Mouse (Mus musculus): ENCODE data around the gene Gucd1. TPM values are rescaled to one million over a fixed set of nuclear protein-coding genes. Genes with fewer than 3 reads are reported as not detected.
"Not testable (repeated sequence)": the region's sequence is repeated elsewhere in the genome, so short reads cannot be mapped to it uniquely, and the experiment has no call there.

The Gucd1 gene
- total RNA-seq (2021) = 10 to 100 TPM; 41.8 to 44.2 TPM

- intact Hi-C loops (cut with DNase I) = loop anchor here (10.0 kb wide), 1 partner anchor 453 kb away; the partner anchor contains the start of gene Bcr
- peak; percentile 96 to 97 for DNase-seq
These were observed at the start of gene Gucd1 for GRCm38 (mm10) chr10:75517758-75518143. Gucd1 (minus strand) TSS chr10:75517972.

DNA sequence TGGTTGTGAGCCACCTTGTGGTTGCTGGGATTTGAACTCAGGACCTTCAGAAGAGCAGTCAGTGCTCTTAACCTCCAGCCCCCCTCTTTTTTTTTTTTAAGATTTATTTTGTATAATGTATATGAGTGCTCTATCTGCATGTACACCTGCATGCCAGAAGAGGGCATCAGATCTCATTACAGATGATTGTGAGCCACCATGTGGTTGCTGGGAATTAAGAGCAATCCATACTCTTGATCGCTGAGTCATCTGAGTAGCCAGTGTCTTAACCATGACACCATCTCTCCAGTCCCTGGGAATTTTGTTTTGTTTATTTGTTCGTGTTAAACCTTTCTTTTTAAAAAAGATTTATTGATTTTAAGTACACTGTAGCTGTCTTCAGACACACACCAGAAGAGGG, 49.0 kb upstream of the Gucd1 start:
- DNase-seq; intact Hi-C loops (cut with DNase I): not testable (repeated sequence)

- intact Hi-C loops (cut with DNase I) = no loop called here
- DNase-seq = no peak
These were observed 48.5 kb upstream of the Gucd1 start for GRCm38 (mm10) chr10:75566321-75566720.

- no peak for DNase-seq
- intact Hi-C loops (cut with DNase I) = no loop called here
These were observed 48.1 kb upstream of the Gucd1 start for GRCm38 (mm10) chr10:75565906-75566305.

DNA sequence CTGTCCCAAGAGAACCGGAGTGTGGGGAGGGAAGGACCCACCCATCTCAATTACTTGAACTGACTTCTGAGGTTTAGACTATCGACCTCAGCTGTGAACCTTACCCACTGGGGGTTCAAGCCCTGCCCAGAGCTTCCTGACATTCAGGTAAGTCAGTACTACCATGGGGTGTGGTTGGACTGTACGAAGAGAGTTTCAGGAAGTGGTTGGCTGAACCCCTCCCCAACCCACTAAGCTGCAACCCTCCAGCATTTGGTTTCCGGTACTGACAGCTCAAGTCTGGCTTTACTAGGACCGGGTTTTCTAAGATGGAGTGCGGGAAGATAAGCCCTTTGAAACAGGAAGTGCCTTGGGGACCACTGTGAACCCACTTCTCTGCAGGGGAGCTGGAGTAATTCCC, 47.7 kb upstream of the Gucd1 start:
- intact Hi-C loops (cut with DNase I) = no loop called here
- no peak for DNase-seq

GRCm38 (mm10) chr10:75564687-75565265, 47.0 kb upstream of the Gucd1 start:
- intact Hi-C loops (cut with DNase I) = no loop called here
- no peak for DNase-seq

DNA sequence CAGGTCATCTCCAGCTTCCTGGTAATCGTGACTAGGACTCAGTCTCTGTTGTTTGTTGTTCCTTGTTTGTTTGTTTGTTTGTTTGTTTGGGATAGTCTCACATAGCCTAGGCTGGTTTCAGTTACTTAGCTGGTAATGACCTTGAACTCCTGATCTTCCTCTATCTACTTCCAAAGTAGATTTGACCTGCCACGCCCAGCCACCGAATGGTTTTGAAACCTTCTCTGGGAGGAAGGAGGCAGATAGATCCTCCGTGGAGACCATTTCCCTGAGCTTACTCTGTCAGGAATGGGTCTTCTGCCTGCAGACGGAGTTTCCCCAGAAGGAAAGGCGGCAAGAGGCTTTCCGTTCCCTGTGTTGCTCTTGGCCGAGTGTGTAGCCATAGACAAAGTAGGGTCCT, 44.8 kb upstream of the Gucd1 start:
- intact Hi-C loops (cut with DNase I) = no loop called here
- DNase-seq = no peak

GRCm38 (mm10) chr10:75561071-75561654, 43.4 kb upstream of the Gucd1 start, which contains the start of gene Ggt1:
Ggt1 (plus strand) TSS chr10:75561604.
- DNase-seq = no peak
- intact Hi-C loops (cut with DNase I) = no loop called here

DNA sequence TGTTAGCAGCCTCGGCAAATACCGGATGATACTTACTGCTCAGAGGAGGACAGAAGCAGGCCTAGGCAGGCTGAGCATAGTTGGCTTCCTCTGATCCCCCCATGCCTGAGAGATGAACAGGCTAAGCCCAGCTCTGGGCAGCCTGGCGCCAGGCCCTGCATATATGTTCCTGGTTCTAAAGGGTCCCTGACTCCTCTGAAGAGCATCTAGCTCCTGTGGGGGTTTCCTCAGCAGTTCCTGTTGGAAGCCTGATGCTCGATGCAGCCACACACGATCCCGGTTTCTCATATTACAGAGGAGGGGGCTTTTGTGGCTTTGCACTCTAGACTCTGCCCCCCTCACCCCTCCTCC, 42.8 kb upstream of the Gucd1 start:
- no peak for DNase-seq
- intact Hi-C loops (cut with DNase I) = no loop called here

DNA sequence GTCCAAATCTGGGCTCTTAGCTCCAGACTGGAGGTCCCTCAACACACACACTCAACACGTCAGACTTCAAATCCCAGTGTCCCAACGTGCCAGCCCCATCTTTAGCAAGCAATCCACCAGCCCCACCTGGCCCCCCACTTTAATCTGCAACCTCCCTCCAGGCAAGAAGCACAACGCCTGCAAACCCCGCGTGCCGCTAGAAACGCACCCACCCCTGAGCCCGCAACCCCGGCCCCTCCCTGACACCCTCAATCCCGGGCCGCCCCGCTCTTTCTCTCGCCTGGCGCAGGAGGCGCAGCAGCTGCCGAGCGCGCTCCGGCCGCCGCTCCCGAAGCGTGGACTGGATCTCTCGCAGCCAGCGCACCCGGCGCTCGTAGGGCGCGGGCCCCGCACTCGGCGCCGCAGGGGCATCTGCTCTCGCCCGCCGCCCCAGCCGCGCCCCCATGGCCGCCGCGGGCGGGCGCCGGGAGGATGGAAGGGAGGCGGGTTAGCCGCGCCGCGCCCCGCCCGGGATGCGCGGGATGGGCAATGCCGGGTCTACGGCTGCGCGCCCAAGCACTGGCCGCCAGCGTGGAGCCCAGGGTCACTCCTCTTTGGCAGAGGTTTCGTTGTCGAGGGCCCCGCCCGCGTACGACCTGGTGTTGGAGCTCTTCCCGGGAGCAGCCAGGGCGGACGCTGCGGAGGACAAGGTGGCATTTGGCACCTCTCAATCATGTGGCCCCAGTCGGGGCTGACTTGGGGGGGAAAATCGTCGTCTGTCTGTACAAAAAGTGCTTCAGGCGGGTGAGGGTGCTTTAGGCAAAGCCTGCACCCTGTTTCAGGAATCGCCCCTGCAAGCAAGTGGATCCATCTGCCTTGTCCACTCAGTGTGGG, 42.1 kb upstream of the Gucd1 start, which contains the start of gene Lrrc75b:
Lrrc75b (minus strand) TSS at position 655 of the 873 bp plus-strand sequence.
- intact Hi-C loops (cut with DNase I) = no loop called here
- DNase-seq = peak; percentile 49 to 56

DNA sequence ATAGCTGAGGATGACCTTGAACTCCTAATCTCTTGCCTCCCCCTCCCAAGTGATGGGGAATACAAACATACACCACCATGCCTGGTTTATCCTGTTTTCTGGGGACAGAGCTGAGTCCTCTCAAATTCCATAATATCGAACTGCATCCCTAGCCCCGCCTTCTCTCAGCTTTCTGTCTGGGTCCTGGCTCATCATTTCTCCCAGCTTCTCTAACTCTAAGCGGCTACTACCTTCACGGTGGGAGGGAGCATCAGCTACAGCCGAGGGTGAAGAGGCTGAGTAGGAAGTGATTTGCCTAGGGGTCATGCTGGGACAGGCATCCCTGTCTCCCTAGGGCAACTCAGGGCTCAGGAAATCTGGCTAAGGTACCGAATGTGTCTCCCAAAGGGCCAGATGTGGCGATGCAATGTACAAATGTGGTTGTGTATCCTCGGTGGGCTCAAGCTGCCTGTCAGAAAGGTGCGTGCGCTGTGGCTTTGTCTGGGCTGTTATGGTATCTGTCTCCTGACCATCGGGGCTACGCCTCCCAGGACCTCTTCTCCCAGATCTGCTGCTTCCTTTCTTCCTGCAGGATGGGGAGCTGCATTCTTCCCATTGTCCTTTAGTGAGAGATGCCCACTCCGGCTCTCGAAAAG, 41.4 kb upstream of the Gucd1 start:
- intact Hi-C loops (cut with DNase I) = no loop called here
- DNase-seq = no peak

- DNase-seq = no peak
- intact Hi-C loops (cut with DNase I) = no loop called here
These were observed 40.7 kb upstream of the Gucd1 start for GRCm38 (mm10) chr10:75558515-75558914.

DNA sequence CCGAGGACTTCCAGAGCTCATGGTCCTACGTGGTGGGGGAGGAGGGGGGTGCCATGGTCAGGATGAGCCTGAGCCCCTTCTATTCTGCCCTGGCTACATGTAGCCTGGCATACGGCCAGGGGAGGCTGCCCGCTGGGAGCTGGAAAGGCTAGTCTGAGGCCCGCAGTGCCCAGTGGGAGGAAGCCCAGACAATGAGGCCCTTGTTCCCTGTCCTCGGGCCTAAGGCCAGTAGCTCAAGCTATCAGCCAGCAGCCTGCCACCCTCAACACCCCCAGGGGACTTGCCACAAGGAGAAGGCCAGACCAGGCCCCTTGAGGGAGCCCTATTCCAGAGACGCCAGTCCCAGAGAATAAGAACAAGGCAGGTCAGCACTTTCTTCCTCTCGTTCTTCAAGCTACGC, 38.3 kb upstream of the Gucd1 start:
- intact Hi-C loops (cut with DNase I) = no loop called here
- no peak for DNase-seq

DNA sequence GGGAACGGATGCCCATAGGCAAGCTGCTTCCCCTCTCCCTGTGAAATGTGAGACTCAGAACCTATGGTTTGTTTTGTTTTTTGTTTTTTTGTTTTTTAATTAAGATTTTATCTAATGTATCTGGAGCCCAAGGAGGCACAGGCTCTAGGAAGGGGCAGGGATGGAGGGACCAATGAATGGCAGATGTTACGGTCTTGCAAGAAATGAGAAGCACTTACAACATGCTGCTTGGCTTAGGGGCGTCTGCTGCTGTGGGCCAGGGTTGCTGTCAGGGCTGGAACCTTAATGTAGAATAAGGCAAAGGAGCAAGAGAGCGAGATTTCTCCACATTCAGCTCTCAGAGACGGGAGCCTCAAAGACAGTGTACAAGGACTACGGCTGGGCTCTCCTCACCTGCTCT, 37.8 kb upstream of the Gucd1 start:
- intact Hi-C loops (cut with DNase I) = no loop called here
- no peak for DNase-seq

DNA sequence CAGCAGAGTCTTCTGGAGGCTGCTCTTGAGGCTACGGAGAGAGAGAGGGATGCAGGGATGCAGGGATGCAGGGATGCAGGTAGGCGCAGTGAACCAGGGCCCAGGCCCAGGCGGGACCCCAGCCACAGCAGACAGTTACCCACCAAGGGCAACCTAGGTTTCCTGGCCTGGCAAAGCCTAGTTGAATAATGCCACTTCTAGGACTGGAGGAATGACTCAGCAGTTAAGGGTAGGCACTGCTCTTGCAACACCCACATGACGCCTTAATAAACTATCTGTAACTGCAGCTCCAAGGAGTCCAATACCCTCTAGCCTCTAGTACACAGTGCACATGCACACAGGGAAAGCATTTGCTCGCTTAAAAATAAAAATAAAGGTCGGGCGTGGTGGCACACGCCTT, 36.3 kb upstream of the Gucd1 start:
- DNase-seq = no peak
- intact Hi-C loops (cut with DNase I) = no loop called here

DNA sequence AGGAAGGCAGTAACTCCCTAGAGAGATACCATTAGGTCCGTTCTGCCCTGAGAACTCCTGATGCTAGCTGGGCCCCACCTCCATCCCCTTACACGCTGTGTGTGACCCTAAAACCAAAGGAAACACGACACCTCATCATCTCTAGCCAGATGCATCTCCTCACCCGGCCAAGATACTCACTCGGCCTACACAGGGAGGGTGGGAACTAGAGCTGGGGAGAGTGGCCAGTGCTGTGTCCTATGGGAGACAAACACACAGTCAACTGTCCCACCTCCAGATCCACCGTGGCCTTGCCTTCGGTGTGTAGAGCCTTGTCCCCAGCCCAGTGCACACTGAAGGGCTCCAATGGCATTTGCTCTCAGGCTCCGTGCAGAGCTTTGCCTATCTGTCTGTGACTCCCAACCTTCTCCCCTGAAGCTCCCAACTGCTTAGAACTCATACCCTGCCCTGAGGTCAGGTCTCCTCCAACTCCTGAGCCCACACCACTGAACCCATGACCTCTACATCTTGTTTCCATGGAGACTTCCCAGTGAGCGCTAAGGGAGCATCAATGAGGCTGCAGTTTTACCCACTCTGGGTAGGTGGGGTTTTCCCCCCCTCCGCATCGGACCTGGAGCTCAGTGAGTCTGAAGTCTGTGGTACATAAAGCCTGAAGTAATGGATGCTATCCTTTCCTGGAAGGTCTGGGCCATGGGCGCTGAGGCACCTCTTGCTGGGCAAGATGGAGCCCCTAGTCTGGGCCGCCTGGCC, 35.1 kb upstream of the Gucd1 start:
- no peak for DNase-seq
- intact Hi-C loops (cut with DNase I) = no loop called here

DNA sequence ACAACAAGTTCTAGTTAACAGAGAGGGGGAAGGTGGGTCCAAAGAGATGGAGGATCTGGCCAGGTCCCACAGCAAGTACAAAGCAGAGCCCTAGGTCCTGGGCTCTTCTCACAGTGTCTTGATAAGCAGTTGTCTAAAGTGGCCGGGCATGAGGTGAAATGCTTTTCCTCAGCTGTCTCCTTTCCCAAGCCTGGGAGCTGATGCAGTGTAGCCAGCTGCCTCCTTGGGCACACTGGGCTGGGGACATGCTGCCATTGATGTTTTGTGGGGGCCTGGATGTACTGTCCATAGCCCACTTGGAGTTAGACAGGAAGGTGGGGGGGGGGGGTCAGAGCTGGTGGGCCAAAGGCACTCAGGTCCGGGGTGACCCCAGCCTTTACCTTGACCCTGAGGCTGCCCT, 34.3 kb upstream of the Gucd1 start:
- intact Hi-C loops (cut with DNase I) = no loop called here
- DNase-seq = no peak

GRCm38 (mm10) chr10:75551175-75551574, 33.4 kb upstream of the Gucd1 start:
- DNase-seq = no peak
- intact Hi-C loops (cut with DNase I) = no loop called here

DNA sequence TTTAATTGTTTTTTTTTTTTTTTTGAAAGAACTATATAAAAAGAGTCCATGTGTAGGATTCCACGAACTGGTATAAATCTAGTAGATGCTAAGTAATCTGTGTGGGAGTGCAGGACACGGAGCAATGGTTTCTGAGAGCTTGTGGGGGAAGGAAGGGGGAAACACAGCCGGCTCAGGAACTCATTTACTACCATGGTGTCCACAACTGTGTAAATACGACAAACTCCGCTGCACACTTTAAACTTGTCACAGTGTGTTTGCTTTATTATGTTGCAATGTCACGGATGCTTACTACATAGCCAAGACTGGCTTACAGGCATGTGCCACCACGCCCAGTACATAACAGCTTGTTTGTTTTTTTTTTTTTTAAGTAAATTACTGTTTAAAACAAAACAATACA, 32.1 kb upstream of the Gucd1 start:
- no peak for DNase-seq
- intact Hi-C loops (cut with DNase I) = no loop called here

GRCm38 (mm10) chr10:75548486-75548885, 30.7 kb upstream of the Gucd1 start:
- no peak for DNase-seq
- intact Hi-C loops (cut with DNase I) = no loop called here

GRCm38 (mm10) chr10:75547901-75548300, 30.1 kb upstream of the Gucd1 start:
- no peak for DNase-seq
- intact Hi-C loops (cut with DNase I) = no loop called here

All from heart, postnatal 36 days (tissue).